In genomic region chr2:33734781-33735485, GRCm38 (mm10) we compare ENCODE assay signal across 8 mouse cellular contexts.
A peak's percentile ranks its signal among the peaks of the same experiment; 100 is the strongest.
DNase-seq lines count a peak whose midpoint lies in the region; ATAC-seq and TF ChIP-seq lines count a peak whose summit lies in the region.

No protein-coding gene starts in this region.

- H3K36me3 ChIP-seq in hindbrain, embryonic 10.5 days = peaks cover 48% of the 10 kb centered on the region
- peaks cover 30% of the 10 kb centered on the region for H3K36me3 ChIP-seq in hindbrain, embryonic 12.5 days
- H3K36me3 ChIP-seq in intestine, postnatal 0 days (ENCODE audit: control insufficient read depth, insufficient read depth) = peaks cover 5% of the 10 kb centered on the region; the same call in 1 of the 2 replicates
- H3K36me3 ChIP-seq in limb, embryonic 13.5 days = peaks cover 44% of the 10 kb centered on the region
- H3K36me3 ChIP-seq in stomach, embryonic 16.5 days (ENCODE audit: control insufficient read depth, insufficient read depth, low read length) = no peaks in the 10 kb centered on the region; the same call in 1 of the 2 replicates

- peaks cover 31% of the 10 kb centered on the region for H3K4me1 ChIP-seq in hindbrain, embryonic 10.5 days (replicated peaks)
- peaks cover 18% of the 10 kb centered on the region for H3K4me1 ChIP-seq in hindbrain, embryonic 12.5 days
- no peaks in the 10 kb centered on the region for H3K4me1 ChIP-seq in intestine, postnatal 0 days (replicated peaks; ENCODE audit: control insufficient read depth, insufficient read depth, low read length)
- H3K4me1 ChIP-seq in limb, embryonic 13.5 days = peaks cover 16% of the 10 kb centered on the region
- H3K4me1 ChIP-seq in stomach, embryonic 16.5 days (ENCODE audit: control insufficient read depth, insufficient read depth, low read length) = no peaks in the 10 kb centered on the region

- no peak overlapping the region for H3K4me3 ChIP-seq in hindbrain, embryonic 10.5 days
- H3K4me3 ChIP-seq in hindbrain, embryonic 12.5 days = no peak overlapping the region
- H3K4me3 ChIP-seq in intestine, postnatal 0 days (ENCODE audit: low read depth, low read length) = no peak overlapping the region
- no peak overlapping the region for H3K4me3 ChIP-seq in limb, embryonic 13.5 days
- H3K4me3 ChIP-seq in stomach, embryonic 16.5 days (replicated peaks; ENCODE audit: low read length) = no peak overlapping the region

- TF ChIP-seq CTCF in intestine, postnatal 0 days (IDR thresholded peaks at IDR 0.05; ENCODE audit: low read depth) = peak; percentile 98

- H3K27me3 ChIP-seq in hindbrain, embryonic 10.5 days (ENCODE audit: insufficient read depth, poor library complexity, severe bottlenecking) = no peaks in the 10 kb centered on the region
- H3K27me3 ChIP-seq in hindbrain, embryonic 12.5 days = no peaks in the 10 kb centered on the region
- no peaks in the 10 kb centered on the region for H3K27me3 ChIP-seq in intestine, postnatal 0 days (replicated peaks; ENCODE audit: control insufficient read depth, insufficient read depth, low read length)
- H3K27me3 ChIP-seq in limb, embryonic 13.5 days = no peaks in the 10 kb centered on the region
- no peaks in the 10 kb centered on the region for H3K27me3 ChIP-seq in stomach, embryonic 16.5 days (ENCODE audit: control insufficient read depth, insufficient read depth, low read length)

- H3K9me3 ChIP-seq in hindbrain, embryonic 10.5 days = no peaks in the 10 kb centered on the region
- no peaks in the 10 kb centered on the region for H3K9me3 ChIP-seq in hindbrain, embryonic 12.5 days (replicated peaks)
- H3K9me3 ChIP-seq in intestine, postnatal 0 days (ENCODE audit: control insufficient read depth) = no peaks in the 10 kb centered on the region
- H3K9me3 ChIP-seq in limb, embryonic 13.5 days = no peaks in the 10 kb centered on the region
- no peaks in the 10 kb centered on the region for H3K9me3 ChIP-seq in stomach, embryonic 16.5 days (replicated peaks; ENCODE audit: control insufficient read depth, low read length)

- H3K27ac ChIP-seq in hindbrain, embryonic 10.5 days = no peak overlapping the region
- no peak overlapping the region for H3K27ac ChIP-seq in hindbrain, embryonic 12.5 days
- no peak overlapping the region for H3K27ac ChIP-seq in intestine, postnatal 0 days (ENCODE audit: low read depth, low read length)
- no peak overlapping the region for H3K27ac ChIP-seq in limb, embryonic 13.5 days
- H3K27ac ChIP-seq in stomach, embryonic 16.5 days (ENCODE audit: low read length) = no peak overlapping the region

- H3K9ac ChIP-seq in hindbrain, embryonic 12.5 days = no peak overlapping the region
- H3K9ac ChIP-seq in intestine, postnatal 0 days (ENCODE audit: low read depth, low read length) = no peak overlapping the region
- H3K9ac ChIP-seq in limb, embryonic 13.5 days = no peak overlapping the region
- no peak overlapping the region for H3K9ac ChIP-seq in stomach, embryonic 16.5 days (ENCODE audit: low read length)

- H3K4me2 ChIP-seq in hindbrain, embryonic 12.5 days (replicated peaks) = no peak overlapping the region
- H3K4me2 ChIP-seq in intestine, postnatal 0 days (replicated peaks; ENCODE audit: low read depth) = no peak overlapping the region
- no peak overlapping the region for H3K4me2 ChIP-seq in limb, embryonic 13.5 days (replicated peaks)
- no peak overlapping the region for H3K4me2 ChIP-seq in stomach, embryonic 16.5 days (ENCODE audit: low read depth, low read length)

- WGBS in hindbrain, embryonic 10.5 days = 40% methylated on average over 10 of the region's 10 CpGs
- WGBS in hindbrain, embryonic 12.5 days = 35% methylated on average over 10 of the region's 10 CpGs
- 40% methylated on average over 10 of the region's 10 CpGs for WGBS in intestine, postnatal 0 days
- WGBS in limb, embryonic 13.5 days = 39% methylated on average over 10 of the region's 10 CpGs
- WGBS in stomach, embryonic 16.5 days = 40% methylated on average over 10 of the region's 10 CpGs

- DNase-seq in hindbrain, embryonic 10.5 days (ENCODE audit: low spot score) = peak; percentile 85
- peak; percentile 78 for DNase-seq in cerebellum, adult 8-10 months
- peak; percentile 53 to 63 for DNase-seq in natural killer cell, adult 2 months (ENCODE audit: low spot score in 2 of 2)

- no peak for ATAC-seq in hindbrain, embryonic 12.5 days (ENCODE audit: low FRiP score)
- peak; percentile 78 for ATAC-seq in frontal cortex, adult (ENCODE audit: low TSS enrichment)
- ATAC-seq in intestine, postnatal 0 days = 0 out of 2 replicates have a peak, but pooled peaks have one; percentile 22
- peak; percentile 26; the same call in 1 of the 2 replicates for ATAC-seq in limb, embryonic 13.5 days (ENCODE audit: low FRiP score, low read depth)
- ATAC-seq in stomach, embryonic 16.5 days (ENCODE audit: insufficient read depth, low FRiP score) = peak; percentile 8; the same call in 1 of the 2 replicates
